Mouse (Mus musculus): ENCODE results near the gene E130208F15Rik.

- no peak for TF ChIP-seq CTCF (IDR thresholded peaks at IDR 0.05; ENCODE audit: control insufficient read depth, insufficient read depth, low read length)
- TF ChIP-seq POLR2A (IDR thresholded peaks at IDR 0.05; ENCODE audit: borderline replicate concordance, control insufficient read depth, low read depth, low read length), result no peak
Measured at GRCm38 (mm10) chr7:30358378-30359186, 37.0 kb downstream of the E130208F15Rik start.
